Mouse (Mus musculus) ES-E14 (cell line): ENCODE measurements around the gene Alkbh1. TPM values are rescaled to one million over a fixed set of nuclear protein-coding genes. Genes with fewer than 3 reads are reported as not detected.
A peak's percentile ranks its signal among the peaks of the same experiment; 100 is the strongest.

Experiments
- DNase-seq: peaks from one replicate; pipeline ENCODE4 v3.0.0-alpha.2; 2013; ENCODE audit warnings: low read depth, low spot score
- H3K27ac ChIP-seq: 2 replicates; pipeline ENCODE4 v1.5.1; 2012; ENCODE audit warnings: low read depth, mild to moderate bottlenecking, low read length, moderate library complexity, mixed read lengths; ENCODE audit not compliant: poor library complexity, insufficient read depth, severe bottlenecking
- H3K36me3 ChIP-seq: 2 replicates; pipeline ENCODE4 v1.6.1; 2012; ENCODE audit warnings: mild to moderate bottlenecking, low read length, moderate library complexity, mixed read lengths; ENCODE audit not compliant: control insufficient read depth, poor library complexity, insufficient read depth, severe bottlenecking
- H3K4me1 ChIP-seq, 2 experiments: fragments of 150-350 bp in 1 of 2; sonication (generic) in 1 of 2; 2 replicates each; pipeline ENCODE4 v1.6.1; 2012; ENCODE audit warnings: low read length in 2 of 2, mild to moderate bottlenecking in 1 of 2, mixed read lengths in 1 of 2; ENCODE audit not compliant: control insufficient read depth in 2 of 2, insufficient read depth in 2 of 2, poor library complexity in 1 of 2
- H3K4me3 ChIP-seq, 2 experiments: fragments of 150-350 bp in 1 of 2; sonication (generic) in 1 of 2; 2 replicates each; pipeline ENCODE4 v1.5.1; 2012; ENCODE audit warnings: low read length in 2 of 2, low read depth in 1 of 2, mild to moderate bottlenecking in 1 of 2, mixed read lengths in 1 of 2; ENCODE audit not compliant: insufficient read depth in 1 of 2, poor library complexity in 1 of 2, severe bottlenecking in 1 of 2
- H3K9ac ChIP-seq: 2 replicates; pipeline ENCODE4 v1.6.1; 2012; ENCODE audit warnings: low read depth, mild to moderate bottlenecking, low read length, mixed read lengths; ENCODE audit not compliant: poor library complexity, insufficient read depth, severe bottlenecking
- H3K9me3 ChIP-seq: fragments of 150-350 bp; sonication (generic); 2 replicates; pipeline ENCODE4 v1.6.1; 2012; ENCODE audit warnings: low read depth, mild to moderate bottlenecking, low read length; ENCODE audit not compliant: control insufficient read depth, insufficient read depth
- CHD2 ChIP-seq: IDR thresholded peaks from 2 replicates; pipeline ENCODE4 v1.6.1; 2014; ENCODE audit warnings: mild to moderate bottlenecking, low read depth, low read length, inconsistent platforms
- HCFC1 ChIP-seq: IDR thresholded peaks from 2 replicates; pipeline ENCODE4 v1.6.1; 2012; ENCODE audit warnings: low read length, inconsistent platforms, borderline replicate concordance; ENCODE audit not compliant: insufficient read depth
- MAFK ChIP-seq: IDR thresholded peaks from 2 replicates; pipeline ENCODE4 v1.6.1; 2014; ENCODE audit warnings: mild to moderate bottlenecking, low read depth, low read length, inconsistent platforms; ENCODE audit not compliant: insufficient read depth
- ZC3H11A ChIP-seq: IDR thresholded peaks from 2 replicates; pipeline ENCODE4 v1.6.1; 2012; ENCODE audit warnings: low read depth, mild to moderate bottlenecking, inconsistent platforms, low read length, borderline replicate concordance
- ZNF384 ChIP-seq: IDR thresholded peaks from 2 replicates; pipeline ENCODE4 v1.6.1; 2012; ENCODE audit warnings: low read depth, low read length, inconsistent platforms
- in situ Hi-C, 2 experiments: fragments of 600-800 bp; cut with MboI; formaldehyde crosslinking; loops; one replicate each; pipeline ENCODE4 v1.15.1; 2025; ENCODE audit warnings: low sequenced_read_pairs in 2 of 2, inconsistent platforms in 1 of 2; ENCODE audit not compliant: unreplicated experiment in 2 of 2
- total RNA-seq: library from RNA; depleted of rRNA; stranded (reverse); fragments of 300-350 nt; gene quantifications from 2 replicates; pipeline ENCODE4 v1.2.3, GENCODE M21; 2012

Gene Alkbh1
- total RNA-seq, 1 experiment: 90.0 TPM

GRCm38 (mm10) chr12:87421708-87422507 is 21.9 kb downstream of the Alkbh1 start:
- Histone ChIP-seq H3K36me3 (peaks cover 6% of the 10 kb centered on the region), H3K9me3 (no peaks in the 10 kb centered on the region), H3K9ac (no peak overlapping the region), H3K27ac (no peak overlapping the region), H3K4me3 (no peak overlapping the region), H3K4me1 (no peaks in the 10 kb centered on the region; a peak in 1 of 4 replicates)
- no peak for DNase-seq
- TF ChIP-seq HCFC1 (no peak), CHD2 (no peak), ZNF384 (no peak), ZC3H11A (no peak)
- in situ Hi-C loops: no loop called here

GRCm38 (mm10) chr12:87419974-87420485 is 23.8 kb downstream of the Alkbh1 start:
- Histone ChIP-seq H3K36me3 (no peaks in the 10 kb centered on the region; the same call in 1 of the 2 replicates), H3K27ac (no peak overlapping the region), H3K4me1 (no peaks in the 10 kb centered on the region; a peak in 1 of 4 replicates), H3K4me3 (no peak overlapping the region), H3K9ac (no peak overlapping the region), H3K9me3 (no peaks in the 10 kb centered on the region)
- in situ Hi-C loops: no loop called here
- TF ChIP-seq CHD2 (no peak), ZC3H11A (no peak), HCFC1 (no peak), MAFK (no peak), ZNF384 (no peak)
- DNase-seq: no peak

- no peak for TF ChIP-seq CHD2
- no peak for TF ChIP-seq HCFC1
- no peak for TF ChIP-seq ZC3H11A
- TF ChIP-seq MAFK: no peak
- no peak for TF ChIP-seq ZNF384
- no peak overlapping the region for H3K9ac ChIP-seq
- DNase-seq: no peak
- H3K36me3 ChIP-seq: no peaks in the 10 kb centered on the region; the same call in 1 of the 2 replicates
- no peaks in the 10 kb centered on the region for H3K9me3 ChIP-seq
- in situ Hi-C loops: no loop called here
- no peaks in the 10 kb centered on the region; a peak in 1 of 4 replicates for H3K4me1 ChIP-seq
- H3K4me3 ChIP-seq: no peak overlapping the region
- H3K27ac ChIP-seq: no peak overlapping the region
These were observed 24.9 kb downstream of the Alkbh1 start for GRCm38 (mm10) chr12:87418921-87419320.

GRCm38 (mm10) chr12:87416690-87417089 is 27.1 kb downstream of the Alkbh1 start:
- TF ChIP-seq ZC3H11A (peak; percentile 51; the same call in 1 of the 2 replicates), ZNF384 (0 out of 2 replicates have a peak, but pooled peaks have one; percentile 17), MAFK (no peak)

More at GRCm38 (mm10) chr12:87416690-87417089, 27.1 kb downstream of the Alkbh1 start:
- Histone ChIP-seq H3K27ac (no peak overlapping the region), H3K9ac (no peak overlapping the region), H3K36me3 (no peaks in the 10 kb centered on the region), H3K4me3 (no peak overlapping the region), H3K9me3 (no peaks in the 10 kb centered on the region), H3K4me1 (peaks cover 0 to 3% of the 10 kb centered on the region in 2 experiments; a peak in 2 of 4 replicates)
- in situ Hi-C loops: no loop called here
- peak; percentile 79 for DNase-seq
